Mouse (Mus musculus): ENCODE data around the gene Neurog1. TPM values are rescaled to one million over a fixed set of nuclear protein-coding genes. Genes with fewer than 3 reads are reported as not detected.

Gene Neurog1
- polyA plus RNA-seq, 1 experiment = 0.24 TPM

DNA sequence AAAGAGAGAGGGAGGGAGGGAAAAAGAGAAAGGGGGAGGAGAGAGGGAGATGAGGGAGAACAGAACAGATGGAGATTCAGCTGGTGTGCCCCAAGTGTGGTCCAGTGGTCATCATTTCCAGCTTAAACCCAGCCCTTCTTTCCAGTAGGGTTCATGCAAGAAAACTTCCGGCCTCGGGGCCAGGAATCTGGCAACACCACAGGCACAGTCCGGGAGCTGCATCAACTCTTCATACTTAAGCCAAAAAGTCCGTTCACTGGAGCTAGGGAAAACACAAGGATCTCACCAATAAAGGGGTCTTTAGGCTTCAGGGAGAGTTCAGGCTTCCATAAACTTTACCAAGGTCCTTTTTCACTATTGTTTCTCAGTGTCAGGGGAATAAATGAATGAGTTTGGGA is 29.1 kb downstream of the Neurog1 start:
- peaks cover 11% of the 10 kb centered on the region; the same call in 1 of the 2 replicates for H3K27me3 ChIP-seq (ENCODE audit: control insufficient read depth, insufficient read depth, low read length)
- H3K27ac ChIP-seq (ENCODE audit: control insufficient read depth, insufficient read depth, low read length) = no peak overlapping the region
- H3K4me3 ChIP-seq (ENCODE audit: control insufficient read depth, insufficient read depth, low read length) = no peak overlapping the region
- WGBS = 19% methylated on average over 4 of the region's 4 CpGs
- no peak for DNase-seq
- H3K4me1 ChIP-seq (replicated peaks; ENCODE audit: control insufficient read depth, insufficient read depth, low read length) = peaks cover 14% of the 10 kb centered on the region
- H3K36me3 ChIP-seq (ENCODE audit: control insufficient read depth, insufficient read depth, low read length) = no peaks in the 10 kb centered on the region
- no peak for TF ChIP-seq POLR2A (IDR thresholded peaks at IDR 0.05; ENCODE audit: control insufficient read depth, extremely low read depth, insufficient read depth, low read length, poor library complexity)

DNA sequence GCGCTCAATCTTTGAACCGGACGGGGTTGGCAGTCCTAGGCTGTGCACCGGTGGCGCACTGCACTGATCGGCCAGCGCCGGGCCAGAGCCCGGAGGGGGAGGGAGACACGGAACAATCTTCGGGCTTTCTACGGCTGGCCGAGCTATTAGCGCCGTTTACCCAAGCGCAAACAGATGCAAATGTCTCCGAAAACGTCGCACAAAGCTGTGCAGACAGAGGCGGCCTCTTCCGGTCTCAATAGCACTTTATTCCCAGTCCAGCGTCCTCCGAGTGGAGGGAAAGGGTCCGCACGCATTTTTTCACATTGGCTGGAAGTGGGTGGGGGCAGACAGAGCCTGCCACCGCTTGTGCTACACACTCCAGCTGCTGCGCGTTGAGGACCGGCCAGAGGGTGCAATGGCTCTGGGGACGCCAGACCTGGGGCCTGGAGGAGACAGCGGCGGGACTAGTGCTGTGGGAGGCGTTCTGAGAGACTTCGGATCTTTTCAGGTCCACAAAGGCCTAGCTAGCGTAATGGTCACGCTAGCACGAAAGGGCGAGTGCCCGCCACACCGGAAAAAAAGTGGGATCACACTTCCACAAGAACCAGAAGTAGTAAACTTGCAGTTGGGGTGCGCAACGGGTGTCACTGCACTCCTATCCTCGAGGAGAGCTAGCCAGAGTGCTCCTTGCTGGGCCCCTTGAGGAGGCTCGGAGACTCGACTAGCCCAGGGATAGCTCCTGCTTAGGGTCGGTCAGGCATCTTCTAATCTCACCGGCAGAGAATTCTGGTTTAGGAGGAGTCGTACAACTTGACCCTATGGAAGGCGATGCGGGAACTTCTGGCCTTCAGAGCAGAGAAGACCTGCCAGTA is 29.7 kb downstream of the Neurog1 start:
- H3K4me3 ChIP-seq (ENCODE audit: control insufficient read depth, insufficient read depth, low read length) = no peak overlapping the region
- peaks cover 11% of the 10 kb centered on the region; the same call in 1 of the 2 replicates for H3K27me3 ChIP-seq (ENCODE audit: control insufficient read depth, insufficient read depth, low read length)
- DNase-seq = no peak
- 8% methylated on average over 50 of the region's 50 CpGs for WGBS
- H3K4me1 ChIP-seq (replicated peaks; ENCODE audit: control insufficient read depth, insufficient read depth, low read length) = peaks cover 14% of the 10 kb centered on the region
- TF ChIP-seq POLR2A (IDR thresholded peaks at IDR 0.05; ENCODE audit: control insufficient read depth, extremely low read depth, insufficient read depth, low read length, poor library complexity) (no peak), CTCF (IDR thresholded peaks at IDR 0.05; ENCODE audit: borderline replicate concordance, control insufficient read depth, extremely low read depth, insufficient read depth, low read length, poor library complexity) (no peak)
- H3K36me3 ChIP-seq (ENCODE audit: control insufficient read depth, insufficient read depth, low read length) = no peaks in the 10 kb centered on the region
- no peak overlapping the region for H3K27ac ChIP-seq (ENCODE audit: control insufficient read depth, insufficient read depth, low read length)

DNA sequence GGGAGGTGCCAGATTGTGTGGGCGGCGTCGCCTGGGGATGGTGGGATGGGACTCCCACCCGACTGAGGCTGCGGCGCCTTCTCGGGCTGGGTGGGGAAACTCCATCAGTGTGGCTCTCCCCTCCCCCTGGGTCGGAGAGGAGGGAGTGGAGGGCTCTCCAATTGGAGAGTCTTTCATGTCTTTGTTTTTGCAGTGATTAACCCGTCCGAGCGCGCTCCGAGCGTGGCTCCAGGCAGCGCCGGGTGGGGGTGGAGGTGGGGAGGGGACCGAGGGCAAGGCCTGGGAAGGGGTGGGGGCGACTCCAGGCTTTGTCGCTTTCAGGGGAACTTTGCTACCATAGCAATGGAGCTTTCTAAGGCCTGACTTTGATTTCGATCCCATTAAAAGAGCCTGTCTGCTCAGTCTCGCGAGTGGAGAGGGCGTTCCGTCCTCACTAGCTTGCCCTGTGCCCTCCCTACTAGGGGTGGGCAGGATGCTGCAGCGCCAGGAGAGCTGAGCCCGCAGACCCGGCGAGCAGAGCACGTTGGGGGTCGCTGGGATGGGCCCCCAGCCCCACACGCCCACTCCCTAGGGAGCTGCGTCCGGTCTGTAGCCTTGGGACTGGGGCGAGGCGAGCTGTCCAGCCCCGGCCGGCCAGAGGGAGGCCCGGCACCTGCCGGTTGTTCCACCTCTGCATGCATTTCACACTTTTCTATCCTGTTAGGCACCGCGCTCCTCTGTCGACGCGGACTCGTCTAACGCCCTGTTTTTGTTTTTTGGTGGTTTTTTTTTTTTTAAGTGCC is 30.6 kb downstream of the Neurog1 start:
- peaks cover 11% of the 10 kb centered on the region; the same call in 1 of the 2 replicates for H3K27me3 ChIP-seq (ENCODE audit: control insufficient read depth, insufficient read depth, low read length)
- peaks cover 17% of the 10 kb centered on the region for H3K4me1 ChIP-seq (replicated peaks; ENCODE audit: control insufficient read depth, insufficient read depth, low read length)
- H3K36me3 ChIP-seq (ENCODE audit: control insufficient read depth, insufficient read depth, low read length) = no peaks in the 10 kb centered on the region
- no peak for DNase-seq
- 8% methylated on average over 46 of the region's 46 CpGs for WGBS
- H3K4me3 ChIP-seq (ENCODE audit: control insufficient read depth, insufficient read depth, low read length) = no peak overlapping the region
- TF ChIP-seq CTCF (IDR thresholded peaks at IDR 0.05; ENCODE audit: borderline replicate concordance, control insufficient read depth, extremely low read depth, insufficient read depth, low read length, poor library complexity) (no peak), POLR2A (IDR thresholded peaks at IDR 0.05; ENCODE audit: control insufficient read depth, extremely low read depth, insufficient read depth, low read length, poor library complexity) (no peak)
- no peak overlapping the region for H3K27ac ChIP-seq (ENCODE audit: control insufficient read depth, insufficient read depth, low read length)

DNA sequence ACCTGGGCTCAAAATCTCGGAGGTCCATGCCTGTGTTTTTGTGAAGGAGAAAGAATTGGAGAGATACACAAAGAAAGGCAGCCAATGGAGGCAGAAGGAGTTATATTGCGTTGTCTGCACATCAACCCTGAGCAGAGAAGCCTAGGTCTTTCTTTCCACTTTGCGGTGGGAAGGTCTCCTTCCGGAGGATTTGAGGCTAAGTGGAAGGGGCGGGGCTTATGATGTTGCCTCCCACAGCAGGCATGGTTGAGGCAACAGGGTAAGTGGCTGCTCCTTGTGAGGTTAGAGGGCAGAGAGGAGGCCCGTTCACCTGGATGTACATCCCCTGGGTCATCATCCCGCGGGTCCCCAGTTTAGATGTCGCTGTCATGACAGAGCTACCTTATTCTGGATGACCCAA is 32.7 kb downstream of the Neurog1 start:
- peaks cover 23% of the 10 kb centered on the region for H3K4me1 ChIP-seq (replicated peaks; ENCODE audit: control insufficient read depth, insufficient read depth, low read length)
- peaks cover 11% of the 10 kb centered on the region; the same call in 1 of the 2 replicates for H3K27me3 ChIP-seq (ENCODE audit: control insufficient read depth, insufficient read depth, low read length)
- H3K27ac ChIP-seq (ENCODE audit: control insufficient read depth, insufficient read depth, low read length) = no peak overlapping the region
- no peak overlapping the region for H3K4me3 ChIP-seq (ENCODE audit: control insufficient read depth, insufficient read depth, low read length)
- WGBS = 41% methylated on average over 9 of the region's 9 CpGs
- peak; percentile 34 for DNase-seq
- H3K36me3 ChIP-seq (ENCODE audit: control insufficient read depth, insufficient read depth, low read length) = no peaks in the 10 kb centered on the region
- TF ChIP-seq CTCF (IDR thresholded peaks at IDR 0.05; ENCODE audit: borderline replicate concordance, control insufficient read depth, extremely low read depth, insufficient read depth, low read length, poor library complexity) (no peak), POLR2A (IDR thresholded peaks at IDR 0.05; ENCODE audit: control insufficient read depth, extremely low read depth, insufficient read depth, low read length, poor library complexity) (no peak)

DNA sequence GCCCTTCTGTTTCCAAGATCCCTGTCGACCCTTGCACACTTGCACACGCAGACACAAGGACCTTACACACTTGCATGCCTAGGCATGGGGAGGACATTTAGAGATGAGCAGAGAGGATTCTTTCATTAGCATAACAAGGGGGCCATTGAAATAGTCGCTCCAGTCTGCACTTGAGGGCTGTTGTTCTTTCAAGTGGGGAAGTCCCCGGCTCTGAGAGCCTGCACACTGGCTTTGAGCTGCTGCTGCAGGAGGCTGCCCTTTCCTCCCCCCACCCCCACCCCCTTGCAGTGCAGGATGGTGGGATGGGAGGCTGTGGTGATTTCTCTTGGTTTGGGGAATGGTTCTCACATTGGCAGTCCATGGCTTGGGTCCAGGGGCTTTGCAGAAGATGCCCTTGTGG is 35.9 kb downstream of the Neurog1 start:
- Histone ChIP-seq H3K4me1 (replicated peaks; ENCODE audit: control insufficient read depth, insufficient read depth, low read length) (peaks cover 16% of the 10 kb centered on the region), H3K4me3 (ENCODE audit: control insufficient read depth, insufficient read depth, low read length) (no peak overlapping the region), H3K36me3 (ENCODE audit: control insufficient read depth, insufficient read depth, low read length) (no peaks in the 10 kb centered on the region), H3K27me3 (ENCODE audit: control insufficient read depth, insufficient read depth, low read length) (peaks cover 4% of the 10 kb centered on the region; the same call in 1 of the 2 replicates), H3K27ac (ENCODE audit: control insufficient read depth, insufficient read depth, low read length) (no peak overlapping the region)
- TF ChIP-seq CTCF (IDR thresholded peaks at IDR 0.05; ENCODE audit: borderline replicate concordance, control insufficient read depth, extremely low read depth, insufficient read depth, low read length, poor library complexity) = no peak
- TF ChIP-seq POLR2A (IDR thresholded peaks at IDR 0.05; ENCODE audit: control insufficient read depth, extremely low read depth, insufficient read depth, low read length, poor library complexity) = no peak
- no peak for DNase-seq
- WGBS = 36% methylated on average over 4 of the region's 4 CpGs

DNA sequence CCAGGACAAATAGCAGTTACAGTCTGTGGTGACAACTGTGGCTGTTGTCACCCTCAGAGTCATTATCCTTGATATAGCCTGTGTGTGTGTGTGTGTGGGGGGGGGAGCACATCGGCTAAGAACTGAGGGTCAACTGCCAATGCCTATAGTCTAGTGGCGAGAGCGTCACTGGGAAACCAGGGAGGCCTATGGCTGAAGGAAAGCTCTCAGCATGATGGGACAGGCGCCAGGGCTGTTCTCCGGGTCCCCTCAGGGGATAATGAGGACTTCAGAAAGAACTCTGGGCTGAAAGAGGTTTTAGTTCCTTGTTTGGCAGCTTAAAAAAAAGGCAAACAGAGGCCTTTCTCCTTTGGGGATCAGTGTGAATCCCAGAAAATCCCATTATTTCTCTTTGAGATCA is 37.3 kb downstream of the Neurog1 start:
- no peak for DNase-seq
- WGBS = 93% methylated on average over 5 of the region's 5 CpGs
- H3K36me3 ChIP-seq (ENCODE audit: control insufficient read depth, insufficient read depth, low read length) = no peaks in the 10 kb centered on the region
- H3K27me3 ChIP-seq (ENCODE audit: control insufficient read depth, insufficient read depth, low read length) = 0 out of 2 replicates have a peak, but pooled peaks cover 2% of the 10 kb centered on the region
- H3K4me1 ChIP-seq (replicated peaks; ENCODE audit: control insufficient read depth, insufficient read depth, low read length) = peaks cover 16% of the 10 kb centered on the region
- no peak for TF ChIP-seq POLR2A (IDR thresholded peaks at IDR 0.05; ENCODE audit: control insufficient read depth, extremely low read depth, insufficient read depth, low read length, poor library complexity)
- TF ChIP-seq CTCF (IDR thresholded peaks at IDR 0.05; ENCODE audit: borderline replicate concordance, control insufficient read depth, extremely low read depth, insufficient read depth, low read length, poor library complexity) = no peak
- no peak overlapping the region for H3K27ac ChIP-seq (ENCODE audit: control insufficient read depth, insufficient read depth, low read length)
- H3K4me3 ChIP-seq (ENCODE audit: control insufficient read depth, insufficient read depth, low read length) = no peak overlapping the region

All from thymus, adult 2 months (tissue).